Mouse (Mus musculus): ENCODE results near the gene Gcnt3.

DNA sequence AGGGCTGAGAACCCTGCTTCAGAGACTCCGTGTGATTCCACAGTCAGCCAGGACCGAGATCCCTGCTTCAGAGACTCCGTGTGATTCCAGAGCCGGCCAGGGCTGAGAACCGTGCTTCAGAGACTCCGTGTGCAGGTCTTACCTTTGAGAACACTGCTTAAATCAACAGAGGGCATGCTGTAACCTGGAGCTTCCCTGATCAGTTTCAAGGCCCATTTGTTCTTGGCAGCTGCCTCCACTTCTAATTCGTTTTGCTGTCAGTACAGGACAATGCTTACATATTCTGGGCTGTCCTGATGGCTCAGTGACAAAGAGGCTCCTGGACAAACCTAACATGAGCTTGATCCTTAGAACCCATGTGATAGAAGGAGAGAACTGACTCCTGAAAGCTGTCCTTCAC, 39.3 kb upstream of the Gcnt3 start:
- TF ChIP-seq TAL1 (IDR thresholded peaks at IDR 0.05; ENCODE audit: low read length) (no peak), GATA1 (IDR thresholded peaks at IDR 0.05; ENCODE audit: low read length) (no peak)

All from erythroblast, embryonic 14.5 days (primary cell).